Mouse (Mus musculus) lung, postnatal 0 days (tissue): ENCODE measurements at regions not wholly inside any gene's neighbourhood (a gene's known extent, or its start where the extent isn't known, plus 50 kb on each side); places are given as distances from the start of the nearest gene placed in this dataset.

Experiments used
- ATAC-seq: fragments of 200-750 bp; cut with Nextera tagmentation; 2 replicates; pipeline ENCODE4 v1.8.0; 2017; ENCODE audit warnings: moderate library complexity
- DNase-seq: peaks from one replicate; pipeline ENCODE4 v3.0.0-alpha.2; 2016; ENCODE audit warnings: low spot score
- H3K27ac ChIP-seq: fragments of 300-500 bp; sonication (generic); 2 replicates; pipeline ENCODE4 v1.5.1; 2014; ENCODE audit warnings: antibody characterized with exemption, mild to moderate bottlenecking, low read length, mixed read lengths
- H3K27me3 ChIP-seq: fragments of 300-500 bp; sonication (generic); replicated peaks from 2 replicates; pipeline ENCODE4 v1.6.1; 2014; ENCODE audit warnings: low read length, mixed read lengths; ENCODE audit not compliant: insufficient read depth
- H3K36me3 ChIP-seq: fragments of 300-500 bp; sonication (generic); 2 replicates; pipeline ENCODE4 v1.6.1; 2014; ENCODE audit warnings: low read length, mixed read lengths; ENCODE audit not compliant: insufficient read depth
- H3K4me1 ChIP-seq: fragments of 300-500 bp; sonication (generic); 2 replicates; pipeline ENCODE4 v1.6.1; 2014; ENCODE audit warnings: antibody characterized with exemption, low read depth, low read length, mixed read lengths; ENCODE audit not compliant: insufficient read depth
- H3K4me2 ChIP-seq: fragments of 300-500 bp; sonication (generic); replicated peaks from 2 replicates; pipeline ENCODE4 v1.6.1; 2014; ENCODE audit warnings: low read depth, mild to moderate bottlenecking, low read length, moderate library complexity, mixed read lengths
- H3K4me3 ChIP-seq: fragments of 300-500 bp; sonication (generic); 2 replicates; pipeline ENCODE4 v1.5.1; 2014; ENCODE audit warnings: low read depth, low read length
- H3K9ac ChIP-seq: fragments of 300-500 bp; sonication (generic); replicated peaks from 2 replicates; pipeline ENCODE4 v1.6.1; 2014; ENCODE audit warnings: low read depth, mild to moderate bottlenecking
- H3K9me3 ChIP-seq: fragments of 300-500 bp; sonication (generic); 2 replicates; pipeline ENCODE4 v1.6.1; 2016; ENCODE audit warnings: low read length, mixed read lengths
- CTCF ChIP-seq: IDR thresholded peaks from 2 replicates; pipeline ENCODE4 v1.5.1; 2016; ENCODE audit warnings: antibody characterized with exemption, mild to moderate bottlenecking
- EP300 ChIP-seq: IDR thresholded peaks from 2 replicates; pipeline ENCODE4 v1.6.1; 2016; ENCODE audit warnings: antibody characterized with exemption, mild to moderate bottlenecking, control low read depth
- WGBS: fragments of 180-500 bp; shearing (Covaris S2); extraction: QIAGEN DNeasy Blood & Tissue Kit; methylation state at CpG from one replicate; pipeline ENCODE4 v1.1.7; 2014; 5-methylcytosine and 5-hydroxymethylcytosine counted together

DNA sequence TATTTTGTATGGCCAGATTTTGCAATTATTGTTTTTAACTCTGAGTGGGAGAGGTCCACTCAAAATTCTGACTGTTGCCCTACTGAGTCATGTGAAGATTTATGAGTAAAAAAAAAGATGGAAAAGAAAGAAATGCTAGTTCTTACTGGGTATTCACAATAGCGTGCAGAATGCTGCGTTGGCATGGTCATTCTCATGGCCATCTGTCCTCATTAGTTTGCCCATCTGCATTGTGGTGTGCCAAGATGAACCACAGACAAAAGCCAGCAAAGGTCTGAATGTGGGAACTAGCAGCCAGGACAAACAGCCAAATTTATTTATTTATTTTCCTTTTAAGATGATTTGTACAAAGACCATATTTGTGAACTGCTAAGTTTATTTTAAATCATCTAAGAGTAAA is 289.0 kb downstream of the Pla2g4a start:
- Histone ChIP-seq H3K4me1 (no peaks in the 10 kb centered on the region), H3K27ac (no peak overlapping the region), H3K9me3 (no peaks in the 10 kb centered on the region), H3K4me2 (no peak overlapping the region), H3K36me3 (no peaks in the 10 kb centered on the region), H3K4me3 (no peak overlapping the region), H3K9ac (no peak overlapping the region), H3K27me3 (no peaks in the 10 kb centered on the region)
- TF ChIP-seq EP300 (no peak), CTCF (no peak)
- ATAC-seq: no peak
- WGBS: 89% methylated on average over 2 of the region's 2 CpGs
- no peak for DNase-seq

DNA sequence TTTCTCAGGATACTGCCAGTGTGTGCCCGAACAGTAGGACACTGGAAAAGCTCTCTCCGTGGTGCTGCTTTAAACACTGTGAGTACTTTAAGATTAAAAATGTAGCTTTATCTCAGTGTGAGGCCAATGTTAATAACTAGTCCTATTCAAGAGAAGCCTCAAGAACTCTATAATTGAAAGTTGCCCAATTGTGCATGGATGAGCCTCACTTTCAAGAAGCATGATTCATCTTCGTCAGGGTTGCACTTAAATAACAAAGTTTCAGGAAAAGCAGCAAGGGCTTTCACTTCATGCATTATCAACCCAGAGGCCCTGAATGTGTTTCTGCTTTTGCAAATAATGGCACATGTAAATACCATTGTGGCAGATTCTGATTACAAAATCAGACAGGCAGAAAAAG is 290.0 kb downstream of the Pla2g4a start:
- no peak overlapping the region for H3K4me3 ChIP-seq
- no peak overlapping the region for H3K9ac ChIP-seq
- H3K4me2 ChIP-seq: no peak overlapping the region
- no peaks in the 10 kb centered on the region for H3K4me1 ChIP-seq
- WGBS: 57% methylated on average over 3 of the region's 3 CpGs
- no peak overlapping the region for H3K27ac ChIP-seq
- ATAC-seq (no peak), DNase-seq (no peak)
- H3K27me3 ChIP-seq: no peaks in the 10 kb centered on the region
- no peaks in the 10 kb centered on the region for H3K9me3 ChIP-seq
- TF ChIP-seq EP300: no peak
- no peaks in the 10 kb centered on the region for H3K36me3 ChIP-seq
